Mouse (Mus musculus) urinary bladder, postnatal 25 days (tissue): ENCODE measurements around the gene Nalcn.
A peak's percentile ranks its signal among the peaks of the same experiment; 100 is the strongest.
"Not testable (repeated sequence)": the region's sequence is repeated elsewhere in the genome, so short reads cannot be mapped to it uniquely, and the experiment has no call there.

Experiments
- DNase-seq: peaks from one replicate; pipeline ENCODE4 v3.0.0; 2022; ENCODE audit warnings: low spot score

Nalcn gene

GRCm38 (mm10) chr14:123626501-123627179 lies at the start of gene Nalcn:
Gene Nalcn, minus strand, starts transcription at chr14:123627144.
- DNase-seq, result no peak

- not testable (repeated sequence) for DNase-seq
Observed at GRCm38 (mm10) chr14:123671076-123671475, 44.1 kb upstream of the Nalcn start.

GRCm38 (mm10) chr14:123664451-123664850 lies 37.5 kb upstream of the Nalcn start:
- DNase-seq, result no peak

GRCm38 (mm10) chr14:123663206-123663605 lies 36.3 kb upstream of the Nalcn start:
- DNase-seq, result no peak

GRCm38 (mm10) chr14:123662386-123662785 lies 35.4 kb upstream of the Nalcn start:
- DNase-seq, result no peak

- peak; percentile 3 for DNase-seq
Observed at GRCm38 (mm10) chr14:123661091-123661491, 34.1 kb upstream of the Nalcn start.

- no peak for DNase-seq
Observed at GRCm38 (mm10) chr14:123659921-123660385, 33.0 kb upstream of the Nalcn start, which contains the start of gene Itgbl1. Gene Itgbl1, plus strand, starts transcription at chr14:123659971.

- DNase-seq, result no peak
Observed at GRCm38 (mm10) chr14:123627180-123627562, 227 bp upstream of the Nalcn start.

- no peak for DNase-seq
Observed at GRCm38 (mm10) chr14:123622969-123623368, 4.0 kb downstream of the Nalcn start.

- DNase-seq, result no peak
Observed at GRCm38 (mm10) chr14:123595265-123595664, 31.7 kb downstream of the Nalcn start.

- DNase-seq, result no peak
Observed at GRCm38 (mm10) chr14:123587412-123587811, 39.5 kb downstream of the Nalcn start.

GRCm38 (mm10) chr14:123582433-123582832 lies 44.5 kb downstream of the Nalcn start:
- DNase-seq, result no peak

GRCm38 (mm10) chr14:123575356-123575755 lies 51.6 kb downstream of the Nalcn start:
- no peak for DNase-seq

GRCm38 (mm10) chr14:123574936-123575335 lies 52.0 kb downstream of the Nalcn start:
- no peak for DNase-seq

GRCm38 (mm10) chr14:123566599-123566998 lies 60.3 kb downstream of the Nalcn start:
- DNase-seq, result no peak

GRCm38 (mm10) chr14:123555533-123555932 lies 71.4 kb downstream of the Nalcn start:
- DNase-seq, result no peak

- no peak for DNase-seq
Observed at GRCm38 (mm10) chr14:123554936-123555335, 72.0 kb downstream of the Nalcn start.

GRCm38 (mm10) chr14:123542362-123542761 lies 84.6 kb downstream of the Nalcn start:
- no peak for DNase-seq

- no peak for DNase-seq
Observed at GRCm38 (mm10) chr14:123535636-123536035, 91.3 kb downstream of the Nalcn start.

GRCm38 (mm10) chr14:123533000-123533399 lies 93.9 kb downstream of the Nalcn start:
- DNase-seq, result no peak

GRCm38 (mm10) chr14:123531271-123531670 lies 95.7 kb downstream of the Nalcn start:
- no peak for DNase-seq

GRCm38 (mm10) chr14:123529143-123529542 lies 97.8 kb downstream of the Nalcn start:
- DNase-seq, result no peak

GRCm38 (mm10) chr14:123513376-123514141 lies 113.4 kb downstream of the Nalcn start:
- no peak for DNase-seq
